Mouse (Mus musculus) activated CD4-positive, CD25-positive, alpha-beta regulatory T cell, adult 4 months (primary cell): ENCODE results near the gene Edil3. TPM values are rescaled to one million over a fixed set of nuclear protein-coding genes. Genes with fewer than 3 reads are reported as not detected.

Experiments used
- ATAC-seq: one replicate; pipeline ENCODE4 v1.8.0; 2017
- polyA plus RNA-seq, 2 experiments: library from polyadenylated mRNA; unstranded; fragments of 100-300 nt; shearing (Covaris generic); gene quantifications; one replicate each; pipeline ENCODE4 v1.2.1; 2017

Gene Edil3
- polyA plus RNA-seq, 2 experiments from 2014 or later = 0.18 TPM; not detected in 1

DNA sequence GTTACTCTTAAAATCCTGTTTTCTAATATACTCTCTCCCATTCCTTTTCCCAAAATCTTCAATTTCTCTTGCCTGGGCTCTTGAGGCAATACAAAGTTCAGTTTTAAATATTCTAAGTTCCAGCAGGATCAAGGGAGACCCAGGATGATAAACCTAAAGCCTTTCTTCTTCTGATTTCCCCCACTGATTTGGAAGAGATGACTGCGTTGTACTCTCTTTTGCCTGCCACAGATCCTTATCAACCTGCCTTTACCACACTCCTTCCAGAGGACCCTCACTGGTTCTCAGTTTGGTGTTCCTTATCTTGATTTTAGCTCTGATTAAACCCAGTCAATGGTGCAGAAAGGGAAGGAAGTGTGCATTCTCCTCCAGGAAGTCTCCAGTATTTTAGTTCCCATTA is 435.6 kb downstream of the Edil3 start:
- ATAC-seq = no peak

DNA sequence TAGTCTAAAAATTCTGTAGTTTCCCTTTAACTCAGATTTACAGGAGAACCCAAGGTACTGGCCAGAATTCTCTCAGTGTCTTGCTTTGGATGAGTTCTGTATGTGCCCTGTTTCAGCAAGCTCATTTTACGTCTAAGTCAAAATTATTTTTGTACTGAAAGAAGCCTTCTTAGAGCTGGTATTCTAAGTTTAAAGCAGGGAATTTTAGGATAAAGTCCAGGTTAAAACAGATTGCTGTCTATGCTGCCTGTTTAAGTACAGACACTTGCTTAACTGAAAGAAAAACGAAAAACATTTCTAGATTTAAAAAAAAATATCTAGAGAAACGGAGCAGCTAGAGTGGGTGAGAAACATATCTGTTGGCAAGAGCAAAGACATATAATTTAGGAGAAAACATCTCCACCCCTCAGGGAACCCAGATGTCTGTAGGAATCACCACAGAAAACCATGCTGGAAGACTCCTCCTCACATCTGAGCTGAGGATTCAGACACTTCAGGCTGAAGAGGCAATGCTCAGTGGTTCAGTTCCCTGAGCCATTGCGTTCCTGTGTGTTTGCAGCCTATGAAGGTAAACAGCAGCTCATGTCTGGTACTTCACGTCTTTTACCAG is 465.5 kb downstream of the Edil3 start:
- no peak for ATAC-seq

DNA sequence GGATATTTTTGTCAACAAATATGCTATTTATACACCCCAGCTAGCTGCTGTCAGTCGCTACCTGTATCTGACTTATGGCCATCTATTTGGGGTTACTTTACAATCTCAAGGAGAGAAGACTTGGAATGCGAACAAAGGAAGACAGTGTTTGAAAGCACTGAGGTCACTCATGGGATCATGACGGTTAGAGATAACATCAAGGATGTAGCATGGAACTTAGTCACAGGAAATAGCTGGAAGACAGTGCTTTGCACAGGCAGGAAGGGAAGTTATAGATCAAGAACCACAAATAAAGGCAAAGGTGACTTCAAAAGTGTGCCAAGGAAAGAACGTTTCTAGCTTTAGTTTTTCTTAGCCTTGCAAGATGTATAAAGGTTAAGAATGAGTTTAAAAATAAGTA is 466.9 kb downstream of the Edil3 start:
- ATAC-seq = no peak

DNA sequence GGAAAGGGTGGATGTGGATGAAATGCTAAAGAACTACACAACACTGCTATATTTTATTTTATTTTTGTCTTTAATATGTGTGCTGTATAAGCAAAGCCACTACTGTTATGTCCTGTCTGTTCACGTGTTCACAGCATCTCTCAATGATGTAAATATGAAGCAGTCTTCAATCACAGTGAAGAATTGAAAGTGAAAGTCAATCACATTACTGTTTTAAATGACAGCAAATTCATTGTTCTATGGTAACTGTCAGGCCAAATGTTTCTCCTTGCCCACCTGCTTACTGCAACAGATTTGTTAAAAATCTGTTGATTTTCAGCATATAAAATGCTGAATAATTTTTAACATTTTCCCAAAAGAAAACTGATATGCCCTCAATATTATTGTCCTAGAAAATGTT is 499.9 kb downstream of the Edil3 start:
- peak; percentile 60 for ATAC-seq

DNA sequence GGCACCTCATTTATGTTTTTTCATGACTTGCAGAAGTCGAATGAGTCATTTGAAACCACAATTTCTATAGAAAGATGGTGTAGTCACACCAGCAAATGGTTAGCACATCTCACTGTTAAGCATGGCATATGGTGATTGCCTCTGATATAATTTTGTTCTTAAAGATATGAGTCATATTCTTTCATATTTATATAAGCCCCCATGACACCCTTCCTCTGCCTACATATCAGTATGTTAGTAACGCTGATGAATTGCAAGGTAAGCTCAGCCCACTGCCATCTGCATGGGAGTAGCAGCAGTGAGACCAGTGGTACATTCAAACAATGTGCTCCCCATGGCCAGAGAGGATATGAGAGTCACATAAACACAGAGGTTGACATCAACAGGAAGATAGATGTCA is 503.0 kb downstream of the Edil3 start:
- peak; percentile 19 for ATAC-seq

DNA sequence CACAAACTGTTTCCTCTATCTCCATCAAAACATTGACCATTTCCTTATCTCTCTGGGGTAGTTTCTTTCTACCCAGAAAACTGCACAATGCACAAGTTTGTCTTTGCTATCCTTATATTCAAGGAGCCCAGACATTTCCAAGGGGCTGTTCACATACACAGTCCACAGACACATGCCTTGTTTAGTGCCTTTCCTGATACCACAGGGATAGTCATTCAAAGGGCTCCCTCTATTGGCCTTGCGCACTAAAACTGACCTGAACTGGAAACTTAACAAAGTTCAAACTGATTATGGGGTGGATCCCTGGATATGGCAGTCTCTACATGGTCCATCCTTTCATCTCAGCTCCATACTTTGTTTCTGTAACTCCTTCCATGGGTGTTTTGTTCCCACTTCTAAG is 513.2 kb downstream of the Edil3 start:
- ATAC-seq = no peak

DNA sequence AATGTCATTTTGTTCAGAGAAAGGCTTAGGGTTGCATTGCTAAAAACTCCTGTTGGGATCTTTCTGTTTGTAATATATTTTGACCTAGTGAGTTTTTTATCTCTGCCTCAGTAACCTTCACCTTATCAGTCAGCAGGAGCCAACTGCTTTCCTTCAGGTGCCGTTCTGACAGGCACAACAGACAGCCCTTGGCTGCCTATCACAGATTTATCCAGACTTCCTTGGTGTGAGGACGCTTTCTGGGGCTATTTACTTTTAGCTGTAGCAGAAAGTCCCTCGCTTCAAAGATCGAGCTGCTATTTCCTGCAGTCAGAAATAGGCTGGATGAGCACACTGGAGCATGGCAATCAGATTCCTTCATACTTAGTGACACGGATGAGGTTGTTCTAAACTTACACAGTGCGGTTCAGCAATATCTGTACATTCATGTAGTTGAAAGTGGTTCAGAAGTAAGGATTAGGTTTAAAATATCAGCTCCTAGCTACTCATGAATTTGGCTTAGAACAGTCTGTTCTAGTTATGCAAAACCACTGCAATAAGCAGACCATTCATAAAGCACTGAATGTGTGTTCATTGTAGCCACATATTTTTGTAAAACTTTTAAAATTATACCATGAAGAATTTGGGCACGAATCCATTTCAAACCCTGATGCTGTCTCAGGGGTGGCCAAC is 514.8 kb downstream of the Edil3 start:
- ATAC-seq = no peak

DNA sequence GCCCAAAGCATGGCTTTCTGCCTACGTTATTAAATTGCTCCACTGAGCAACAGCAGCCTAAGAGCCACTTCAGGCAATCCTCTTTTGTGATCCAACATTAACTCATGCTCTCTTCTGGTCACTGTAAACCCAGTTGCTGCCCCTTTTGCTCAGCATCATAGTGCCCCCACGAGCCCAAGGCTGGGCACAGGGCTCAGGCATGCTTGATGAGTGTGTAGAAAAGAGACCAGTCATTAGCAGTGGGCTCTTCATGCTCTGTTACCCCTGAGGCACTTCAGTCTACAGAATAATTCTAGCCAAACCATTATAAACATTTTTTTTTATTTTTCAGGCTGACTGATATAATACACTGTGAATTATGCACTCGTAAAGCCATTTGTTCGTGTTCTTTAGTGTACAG is 517.8 kb downstream of the Edil3 start:
- ATAC-seq = no peak

DNA sequence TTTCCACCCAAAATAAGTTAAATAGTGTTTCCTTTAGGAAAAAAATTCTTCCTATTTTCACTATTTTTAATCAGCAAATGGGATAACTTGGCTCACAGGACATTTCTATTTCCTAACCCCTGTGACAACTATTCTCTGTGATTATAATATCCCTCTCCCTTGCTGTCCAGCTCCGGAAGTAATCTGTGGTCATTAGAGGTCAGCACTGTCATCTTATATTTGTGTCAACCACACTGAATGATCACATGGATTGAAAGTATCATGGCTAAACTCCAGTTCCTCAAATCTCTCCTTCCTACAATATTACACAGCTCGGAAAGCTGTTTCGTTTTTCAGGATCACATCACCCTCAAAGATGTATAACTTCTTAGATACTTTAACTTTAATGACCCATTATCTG is 518.5 kb downstream of the Edil3 start:
- ATAC-seq = no peak

DNA sequence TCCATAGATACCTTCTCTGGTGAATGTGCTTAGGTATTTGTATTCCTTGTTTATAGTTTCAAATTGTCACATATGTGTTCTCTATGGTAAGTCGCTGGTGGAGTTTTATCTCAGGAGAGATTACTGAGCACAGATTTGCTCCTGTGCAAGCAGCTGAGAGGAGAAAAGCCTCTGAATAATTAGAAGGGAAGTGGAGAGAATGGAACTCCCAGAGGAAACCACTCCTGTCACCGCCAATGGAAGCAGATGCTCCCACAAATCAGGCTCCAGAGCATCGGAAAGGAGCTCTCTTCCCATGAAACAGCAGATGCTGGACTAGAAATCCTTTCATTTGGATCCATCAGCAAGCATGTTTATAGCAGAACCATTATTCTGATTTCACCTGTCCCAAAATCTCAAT is 534.0 kb downstream of the Edil3 start:
- no peak for ATAC-seq

DNA sequence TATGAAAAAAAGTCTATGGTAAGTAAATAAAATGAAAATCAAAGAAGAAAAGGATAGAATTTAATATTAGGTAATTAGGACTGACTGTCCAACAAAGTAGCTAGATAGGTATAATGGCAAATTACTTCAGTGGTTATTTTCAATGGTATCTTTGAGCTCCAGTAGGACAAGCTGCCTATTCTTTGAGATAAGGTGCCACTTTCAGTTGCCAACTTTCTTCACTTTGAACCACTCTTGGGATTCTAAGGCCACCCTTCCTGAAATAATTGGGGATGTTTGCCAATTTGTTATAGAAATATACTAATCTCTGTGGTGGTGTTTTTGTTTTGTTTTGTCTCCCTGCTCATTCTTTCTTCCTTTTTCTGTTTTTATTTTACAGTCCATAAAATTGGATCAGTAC is 537.1 kb downstream of the Edil3 start:
- ATAC-seq = no peak

DNA sequence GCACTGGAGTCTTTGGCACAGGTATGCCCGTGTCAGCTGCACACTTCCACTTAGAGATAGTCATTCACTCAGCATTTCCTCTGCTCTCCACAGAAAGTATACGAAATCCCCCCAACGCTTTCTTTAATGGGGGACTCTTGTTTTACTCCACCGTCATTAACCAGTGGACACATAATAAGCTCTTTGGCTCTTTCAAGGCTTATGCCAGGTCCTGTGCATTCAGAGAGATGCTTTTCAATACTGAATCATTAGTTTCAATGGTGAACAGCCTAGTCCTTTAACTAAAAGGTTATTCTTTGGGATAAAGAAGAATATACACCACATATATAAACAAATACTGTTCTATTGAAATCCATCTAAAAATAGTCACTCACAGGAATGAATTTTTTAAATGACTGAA is 541.0 kb downstream of the Edil3 start:
- ATAC-seq = no peak

DNA sequence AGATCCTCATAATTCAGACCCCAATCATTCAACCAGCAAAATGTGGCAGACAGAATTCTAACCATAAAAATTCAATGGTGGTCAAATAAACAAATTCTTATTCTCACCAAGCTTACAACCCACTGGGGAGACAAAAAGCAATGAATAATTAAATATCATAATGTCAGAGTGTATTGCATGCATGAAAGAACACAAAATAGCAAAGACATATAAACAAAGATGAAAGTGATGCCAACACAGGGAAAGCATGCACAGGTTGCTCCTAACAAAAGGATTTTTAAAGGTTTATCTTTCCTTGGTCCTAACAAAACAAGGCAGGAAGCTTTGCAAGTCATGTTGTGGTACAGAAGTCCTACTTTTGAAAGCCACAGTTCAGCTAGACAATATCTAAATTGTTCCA is 550.0 kb downstream of the Edil3 start:
- ATAC-seq = no peak

DNA sequence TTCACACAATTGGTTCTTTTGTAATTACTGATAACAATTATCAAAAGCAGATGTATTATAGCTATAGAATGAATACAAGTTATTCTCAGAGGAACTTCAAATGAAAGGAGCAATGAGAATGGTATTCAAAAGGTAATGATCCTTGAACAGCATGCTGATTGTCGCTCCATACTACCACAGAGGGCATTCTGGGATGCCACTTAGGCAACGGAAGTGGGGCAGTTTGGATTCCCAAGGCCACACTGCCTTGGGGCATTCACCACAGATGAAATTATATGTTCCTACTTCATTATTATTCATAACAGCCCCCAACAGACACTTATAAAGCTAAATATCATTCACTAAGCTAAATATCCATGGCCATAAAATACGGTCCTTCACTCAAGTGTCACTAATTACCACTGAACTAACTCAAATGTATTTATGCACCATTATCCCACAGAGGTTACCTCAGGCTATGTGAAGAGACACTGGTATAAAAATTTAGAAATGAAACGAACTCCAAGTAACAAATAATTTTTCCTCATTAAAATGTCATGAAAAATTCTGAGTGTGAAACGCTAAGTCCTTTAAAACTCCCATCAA is 550.5 kb downstream of the Edil3 start:
- ATAC-seq = no peak
